Comparison of ENCODE assay signal across 8 mouse cellular contexts in genomic region chr13:100492061-100492787, GRCm38 (mm10). TPM values are rescaled to one million over a fixed set of nuclear protein-coding genes. Genes with fewer than 3 reads are reported as not detected.
A peak's percentile ranks its signal among the peaks of the same experiment; 100 is the strongest.
DNase-seq lines count a peak whose midpoint lies in the region; ATAC-seq lines count a peak whose summit lies in the region.

TSS of gene Gtf2h2 (minus strand) at chr13:100492579.

- ATAC-seq in hindbrain, embryonic 11.5 days (ENCODE audit: low FRiP score), result peak; percentile 88

- peak within 1 kb of the TSS; percentile 60 for H3K4me2 ChIP-seq in hindbrain, embryonic 11.5 days (replicated peaks; ENCODE audit: low read depth, low read length)

- WGBS in hindbrain, embryonic 11.5 days, result under 1% methylated on average over 50 of the region's 51 CpGs

- no peaks in the 10 kb centered on the region for H3K27me3 ChIP-seq in hindbrain, embryonic 11.5 days (ENCODE audit: control insufficient read depth, insufficient read depth, low read length)

- H3K36me3 ChIP-seq in hindbrain, embryonic 11.5 days (ENCODE audit: control insufficient read depth, insufficient read depth, low read length), result 0 out of 2 replicates have a peak, but pooled peaks cover 4% of the 10 kb centered on the region

- peak; percentile 92 for DNase-seq in MN1 (ENCODE audit: low spot score)
- DNase-seq in cerebellum, adult 9-10 months, result peak; percentile 85
- peak; percentile 31 to 91 for DNase-seq in frontal cortex, adult 2 months (ENCODE audit: extremely low spot score in 1 of 2, low spot score in 1 of 2)
- peak; percentile 94 for DNase-seq in hindbrain, embryonic 11.5 days (ENCODE audit: low spot score)
- peak; percentile 94 for DNase-seq in layer of hippocampus, postnatal 10 days (ENCODE audit: low spot score in 2 of 2)
- peak; percentile 92 for DNase-seq in lung, postnatal 10 days
- peak; percentile 82 for DNase-seq in ovary, postnatal 36 days (ENCODE audit: low spot score)
- DNase-seq in thymus, postnatal 25 days, result peak; percentile 87

- H3K4me3 ChIP-seq in hindbrain, embryonic 11.5 days (ENCODE audit: low read depth, low read length), result peak within 1 kb of the TSS; percentile 87

- no peaks in the 10 kb centered on the region for H3K9me3 ChIP-seq in hindbrain, embryonic 11.5 days (ENCODE audit: control insufficient read depth, low read length)

- H3K27ac ChIP-seq in hindbrain, embryonic 11.5 days (ENCODE audit: low read depth, low read length), result peak within 1 kb of the TSS; percentile 89

- H3K4me1 ChIP-seq in hindbrain, embryonic 11.5 days (replicated peaks; ENCODE audit: control insufficient read depth, insufficient read depth, low read length), result no peaks in the 10 kb centered on the region

- peak within 1 kb of the TSS; percentile 90 for H3K9ac ChIP-seq in hindbrain, embryonic 11.5 days (ENCODE audit: low read depth, low read length)

RNA-seq across cellular contexts. Expression of gene Gtf2h2, which starts in this region (rescaled TPM):
- polyA plus RNA-seq in frontal cortex, adult 2 months (2012; rRNA removed), result 53.2 and 64.2 TPM in 2 replicates
- 89.2 and 97.7 TPM in 2 replicates for polyA plus RNA-seq in hindbrain, embryonic 11.5 days (2014; fragmentation: Nextera tagmentation; extraction: Ambion mirVana)
- 10 to 100 TPM; 40.2 to 49.9 TPM for total RNA-seq in layer of hippocampus, postnatal 10 days (2021)

Comparison
In these comparisons a context has a peak if more than half of its experiments do, and no peak if none do; other contexts are left out.
1. Peak in every context shown above with its lines: DNase-seq, ATAC-seq, H3K4me3 ChIP-seq and H3K27ac ChIP-seq.